Mouse (Mus musculus) embryonic fibroblast, embryonic 13.5 days (primary cell): ENCODE measurements around the gene Iqsec3.

Experiments
- CTCF ChIP-seq: IDR thresholded peaks from 2 replicates; pipeline ENCODE4 v1.5.1; 2011; ENCODE audit warnings: mild to moderate bottlenecking, control low read depth, low read length, moderate library complexity, borderline replicate concordance; ENCODE audit not compliant: insufficient read depth
- POLR2A ChIP-seq: IDR thresholded peaks from 2 replicates; pipeline ENCODE4 v1.6.1; 2011; ENCODE audit warnings: low read depth, mild to moderate bottlenecking, control low read depth, low read length, moderate library complexity

GRCm38 (mm10) chr6:121457381-121457780 is 16.1 kb downstream of the Iqsec3 start:
- TF ChIP-seq CTCF (no peak), POLR2A (no peak)
